Mouse (Mus musculus) C2C12 (cell line): ENCODE measurements around the gene Slc38a9.

Source experiments
- CTCF ChIP-seq: IDR thresholded peaks from one replicate; pipeline ENCODE4 v1.5.1; 2011; ENCODE audit not compliant: control insufficient read depth, insufficient read depth, insufficient read length
- MYOD1 ChIP-seq: IDR thresholded peaks from one replicate; pipeline ENCODE4 v1.6.1; 2011; ENCODE audit warnings: low read depth; ENCODE audit not compliant: control insufficient read depth, insufficient read length

DNA sequence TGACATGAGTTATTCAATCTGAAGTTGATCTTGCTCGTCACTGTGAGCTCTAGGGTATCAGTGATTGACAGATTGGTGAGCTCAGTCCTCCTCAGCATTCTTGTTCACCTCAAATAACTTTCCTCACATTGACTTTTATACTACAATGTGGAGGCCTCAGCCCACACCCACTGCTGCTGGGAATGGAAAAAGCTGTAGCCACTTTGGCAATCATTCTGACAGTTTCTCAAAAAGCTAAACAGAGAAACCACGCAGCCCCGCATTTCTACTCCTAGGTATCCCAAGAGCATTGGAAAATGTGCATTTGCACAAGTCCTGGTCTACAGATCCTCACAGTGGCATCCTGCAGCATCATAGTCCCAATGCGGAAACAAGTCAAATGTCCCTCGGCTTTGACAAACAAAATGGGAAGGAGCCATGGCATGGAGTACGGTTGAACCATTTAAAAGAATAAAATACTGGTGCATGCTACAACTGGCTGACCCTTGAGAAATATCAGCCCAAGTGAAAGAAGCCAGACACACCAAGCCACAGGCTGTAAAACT, 98.1 kb downstream of the Slc38a9 start:
- TF ChIP-seq MYOD1, result no peak
- TF ChIP-seq CTCF, result no peak
